Mouse (Mus musculus) yolk sac, embryonic 10.5 days (tissue): ENCODE results near the gene Recql.
A peak's percentile ranks its signal among the peaks of the same experiment; 100 is the strongest.
"Not testable (repeated sequence)": the region's sequence is repeated elsewhere in the genome, so short reads cannot be mapped to it uniquely, and the experiment has no call there.

Experiments used
- DNase-seq: peaks from one replicate; pipeline ENCODE4 v3.0.0-alpha.2; 2017; ENCODE audit warnings: low spot score

Gene Recql

DNA sequence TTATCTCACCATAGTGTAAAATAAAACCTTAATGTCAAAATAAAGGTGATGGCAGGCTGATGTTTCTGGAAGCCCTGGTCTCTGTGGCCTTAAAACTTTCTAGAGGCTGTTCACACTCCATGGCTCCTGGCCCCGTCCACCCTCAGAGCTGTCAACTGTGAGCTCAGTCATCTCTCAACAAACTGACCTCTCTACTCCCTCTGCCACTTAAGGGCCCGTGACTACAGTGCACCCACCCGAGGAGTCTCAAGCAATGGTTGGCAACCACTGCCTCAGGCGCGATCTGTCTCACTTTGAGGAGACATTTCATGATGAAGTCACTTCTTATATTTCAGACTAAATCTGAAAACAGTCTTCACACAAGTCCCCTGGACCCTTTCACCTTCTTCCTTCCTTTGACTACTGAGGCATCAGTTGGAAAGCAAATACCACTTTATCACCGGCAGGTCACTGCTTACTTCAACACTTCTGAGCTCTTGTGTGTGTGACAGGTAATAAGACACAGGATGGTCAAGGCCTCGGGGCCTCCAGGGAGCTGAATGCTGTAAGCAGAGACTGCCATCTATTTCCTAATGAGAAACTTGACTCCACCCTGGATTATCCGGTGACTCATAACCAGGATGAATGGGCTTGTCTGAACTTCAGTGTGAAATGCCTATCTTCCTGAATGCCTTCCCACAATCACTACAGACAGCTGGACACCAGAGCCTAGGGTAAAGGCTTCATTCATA is 21.0 kb downstream of the Recql start:
- DNase-seq, result no peak

GRCm38 (mm10) chr6:142363019-142363576 is 23.8 kb downstream of the Recql start:
- DNase-seq, result no peak

DNA sequence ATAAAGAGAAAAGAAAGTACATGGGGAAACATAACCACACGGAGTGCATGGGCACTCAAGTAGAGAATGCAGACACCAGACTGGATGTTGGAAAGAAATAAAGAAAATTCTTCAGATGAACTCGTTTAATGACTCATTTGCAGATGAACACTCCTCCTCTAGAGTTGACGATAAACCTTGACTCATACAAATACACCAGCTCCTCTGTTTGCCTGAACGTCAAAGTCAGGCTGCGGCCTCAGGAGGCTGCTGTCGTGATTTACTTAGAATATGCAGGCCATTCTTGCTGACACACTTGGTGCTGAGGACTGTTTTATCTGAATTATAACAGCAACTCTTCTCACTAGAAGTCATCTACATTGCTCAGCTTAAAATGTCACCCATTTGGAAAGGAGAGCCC is 24.9 kb downstream of the Recql start:
- no peak for DNase-seq

- DNase-seq, result no peak
These were observed 29.8 kb downstream of the Recql start for GRCm38 (mm10) chr6:142357106-142357505.

DNA sequence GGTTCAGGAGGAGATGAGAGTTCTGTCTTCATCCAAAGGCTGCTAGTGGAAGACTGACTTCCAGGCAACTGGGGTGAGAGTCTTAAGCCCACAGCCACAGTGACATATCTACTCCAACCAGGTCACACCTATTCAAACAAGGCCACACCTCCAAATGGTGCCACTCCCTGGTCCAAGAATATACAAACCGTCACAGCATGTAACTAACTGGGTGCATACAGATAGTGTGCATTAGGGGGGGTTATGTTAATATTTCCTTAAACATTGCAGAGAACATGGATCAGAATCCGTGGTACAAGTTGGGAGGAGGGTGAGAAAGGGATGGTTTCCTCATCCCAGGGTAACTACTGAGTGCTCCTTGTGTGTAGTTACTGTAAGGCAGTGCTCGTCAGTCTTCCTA is 34.8 kb downstream of the Recql start:
- not testable (repeated sequence) for DNase-seq

GRCm38 (mm10) chr6:142347431-142348385 is 39.2 kb downstream of the Recql start:
- no peak for DNase-seq

DNA sequence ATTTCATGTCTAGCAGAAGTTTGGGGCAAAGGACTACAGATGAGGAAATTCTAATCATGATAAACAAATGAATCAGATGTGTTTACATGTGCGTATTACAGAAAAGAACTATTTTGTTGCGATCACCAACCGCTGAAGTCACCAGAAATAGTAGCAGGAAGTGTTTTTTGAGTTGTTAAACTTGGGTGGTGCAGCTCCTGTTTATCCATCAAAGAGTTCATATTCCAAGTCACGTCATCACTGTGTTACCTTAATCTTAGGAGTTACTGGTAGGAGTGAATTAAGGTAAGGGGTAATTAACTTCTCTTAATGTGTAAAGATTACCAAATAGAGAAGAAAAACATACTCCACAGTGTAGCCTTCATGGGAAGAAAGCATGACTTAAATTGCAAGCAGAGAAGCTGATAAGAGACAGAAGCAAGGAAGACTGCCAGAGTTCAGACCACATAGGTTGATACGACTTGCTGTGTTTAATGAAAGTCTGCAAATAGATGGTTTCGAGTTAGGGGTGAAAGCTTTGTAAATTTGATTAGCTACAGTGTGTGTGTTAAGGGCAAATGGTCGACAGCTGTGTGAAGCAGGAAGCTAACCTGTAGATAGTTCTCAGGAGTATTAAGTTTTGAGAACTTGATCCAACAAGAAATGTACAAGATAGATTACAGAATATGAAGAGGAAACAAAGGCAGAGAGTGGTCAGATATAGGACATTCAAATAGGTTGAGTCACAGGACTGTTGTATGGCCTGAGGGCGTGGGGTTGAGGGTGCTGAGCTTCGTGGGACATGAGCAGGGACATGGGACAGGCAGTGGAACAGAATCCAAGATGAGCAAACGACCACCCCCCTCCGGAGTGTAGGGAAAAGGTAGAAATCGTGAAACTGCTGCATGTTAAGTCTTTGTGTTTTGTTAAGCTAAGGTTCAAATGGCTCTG is 40.4 kb downstream of the Recql start:
- DNase-seq, result no peak

DNA sequence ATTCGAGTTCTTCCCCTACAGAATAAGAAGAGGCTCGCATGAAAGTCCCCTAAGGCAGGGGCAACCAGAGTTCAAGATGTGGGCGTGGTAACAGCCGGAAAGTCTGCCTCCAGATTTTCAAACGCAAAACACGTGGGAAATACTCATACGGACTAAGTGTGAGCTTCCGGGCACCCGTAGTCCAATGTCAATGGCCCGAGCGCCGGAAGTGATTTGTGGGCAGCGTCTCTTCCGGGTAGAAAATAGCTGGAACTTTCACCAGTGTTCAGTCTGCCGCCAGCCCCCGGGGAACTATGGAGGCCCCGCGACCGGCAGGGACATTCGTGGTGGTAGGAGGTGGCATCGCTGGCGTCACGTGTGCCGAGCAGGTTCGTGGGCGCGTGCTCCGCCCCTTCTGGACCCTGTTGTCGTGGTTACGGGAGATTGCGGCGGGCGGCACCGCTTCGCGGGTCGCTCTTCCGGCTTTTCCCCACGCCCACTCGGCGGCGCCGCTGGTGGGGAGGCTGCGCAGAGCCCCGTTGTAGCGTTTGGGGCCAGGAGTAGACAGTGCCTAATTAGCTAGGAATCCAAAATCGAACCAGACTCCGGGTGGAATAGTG is 41.3 kb downstream of the Recql start, which contains the start of gene Pyroxd1:
TSS of gene Pyroxd1 (plus strand) at position 215 of the 599 bp plus-strand sequence.
- peak; percentile 90 for DNase-seq

DNA sequence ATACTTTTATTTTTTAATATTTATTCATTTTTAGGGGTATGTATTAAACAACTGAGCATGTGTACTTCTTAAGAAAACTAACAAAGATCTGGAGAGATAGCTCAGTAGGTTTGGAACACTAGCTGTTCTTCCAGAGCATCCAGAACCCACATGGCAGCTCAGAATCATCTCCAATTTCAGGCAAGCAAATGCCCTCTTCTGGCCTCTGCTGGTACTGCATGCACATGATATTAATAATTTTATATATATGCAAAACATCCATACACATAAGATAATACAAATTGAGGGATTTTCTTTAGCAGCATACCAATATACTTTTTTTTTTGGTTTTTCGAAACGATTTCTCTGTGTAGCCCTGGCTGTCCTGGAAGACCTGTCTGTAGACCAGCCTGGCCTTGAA is 43.3 kb downstream of the Recql start:
- DNase-seq, result no peak

- DNase-seq, result no peak
These were observed 47.3 kb downstream of the Recql start for GRCm38 (mm10) chr6:142339576-142339975.

DNA sequence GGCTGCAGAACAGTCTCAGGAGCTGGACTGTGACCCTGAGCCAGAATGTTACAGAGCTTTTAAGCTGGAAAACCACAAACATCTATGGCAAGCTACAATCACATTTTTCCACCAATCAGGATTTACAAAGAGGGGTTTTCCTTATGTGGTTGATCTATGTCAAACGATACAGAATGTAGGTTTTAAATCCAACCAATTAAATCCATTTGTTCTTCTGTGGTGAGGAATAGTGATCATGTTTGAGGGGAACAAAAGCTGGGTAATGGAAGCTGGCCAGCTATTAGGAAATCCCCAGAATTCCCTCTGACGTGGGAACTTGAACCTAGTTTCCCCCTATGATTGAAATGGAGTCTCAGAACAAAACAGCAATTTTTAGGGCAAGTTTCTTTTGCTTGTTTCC is 47.9 kb downstream of the Recql start:
- no peak for DNase-seq

DNA sequence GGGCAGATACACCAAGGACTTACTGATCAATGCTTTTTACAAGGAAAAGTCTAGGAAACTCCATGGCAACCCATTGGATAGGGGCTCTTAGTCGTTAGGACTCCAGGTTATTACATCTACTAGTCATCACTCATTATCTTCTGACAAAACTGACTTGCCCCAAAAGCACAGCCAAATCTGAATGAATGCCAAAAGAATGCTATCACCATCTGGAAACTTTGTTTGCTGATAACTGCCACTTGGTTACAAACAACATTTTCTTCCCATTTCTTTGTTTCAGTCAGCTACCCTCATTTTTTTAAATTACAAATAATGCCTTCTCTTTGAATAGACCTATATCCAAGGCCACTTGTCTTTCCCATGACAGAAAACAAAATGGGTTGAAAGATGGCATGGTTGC is 57.7 kb downstream of the Recql start:
- no peak for DNase-seq

GRCm38 (mm10) chr6:142326598-142326997 is 60.3 kb downstream of the Recql start:
- DNase-seq, result no peak

DNA sequence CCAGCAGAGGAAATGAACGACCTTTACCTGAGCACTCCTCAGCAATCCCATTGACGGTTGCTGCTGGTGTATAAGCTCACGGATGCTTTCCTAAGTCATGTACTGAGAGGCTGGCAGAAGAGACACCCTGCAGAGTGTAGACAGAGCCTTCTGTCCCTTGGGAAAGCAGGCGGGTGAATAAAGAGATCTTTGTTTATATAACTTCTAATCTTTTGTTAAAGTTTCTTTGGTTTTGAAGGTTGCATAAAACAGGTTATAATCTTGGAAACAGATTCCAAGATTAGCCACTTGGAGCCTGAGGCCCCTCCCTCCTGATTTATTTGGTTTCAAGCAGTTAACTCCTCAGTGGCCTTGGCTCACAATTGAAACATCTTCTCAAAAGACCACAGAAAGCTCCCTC is 64.0 kb downstream of the Recql start, which contains the start of gene Slco1a5:
TSS of gene Slco1a5 (minus strand) at position 101 of the 400 bp plus-strand sequence.
- no peak for DNase-seq

GRCm38 (mm10) chr6:142317106-142317505 is 69.8 kb downstream of the Recql start:
- DNase-seq, result no peak

DNA sequence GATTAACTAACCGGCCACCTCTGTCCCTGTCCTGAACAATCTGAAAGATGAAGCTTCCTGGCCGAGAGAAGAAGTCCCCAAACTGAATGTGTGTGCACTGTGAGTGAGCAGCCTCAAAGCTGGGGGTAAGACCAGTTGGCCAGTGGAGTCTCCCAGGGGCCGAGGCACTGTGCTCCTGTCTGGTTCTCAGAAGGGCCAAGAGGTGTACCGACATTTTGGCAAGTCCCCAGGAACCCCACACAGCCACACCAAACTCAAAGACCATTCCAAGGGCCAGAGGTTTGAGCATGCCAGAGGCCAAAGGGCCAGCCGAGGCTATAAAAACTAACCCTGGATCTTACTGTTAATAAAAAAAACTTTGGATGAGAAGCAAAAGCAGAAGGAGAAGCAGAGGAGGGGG is 72.6 kb downstream of the Recql start:
- no peak for DNase-seq

DNA sequence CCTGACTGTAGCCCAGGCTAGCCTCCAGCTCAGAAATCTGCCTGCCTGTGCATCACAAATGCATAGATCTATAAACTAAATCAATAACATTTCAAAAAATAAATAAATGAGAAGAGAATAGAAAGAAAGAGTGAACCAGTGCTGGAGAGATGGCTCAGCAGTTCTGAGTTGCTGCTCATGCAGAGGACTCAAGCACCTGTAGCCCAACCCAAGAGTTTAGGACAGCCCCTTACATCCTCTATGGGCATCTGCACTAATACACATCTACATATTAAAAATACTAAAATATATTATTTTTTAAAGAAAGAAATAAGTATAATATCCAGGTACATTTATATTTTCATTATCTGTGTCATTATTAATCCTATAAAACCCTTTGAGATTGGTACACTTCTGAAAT is 81.8 kb downstream of the Recql start:
- no peak for DNase-seq
